Mouse (Mus musculus): Measurements from ENCODE around the gene Fam78a.
"Not testable (repeated sequence)": the region's sequence is repeated elsewhere in the genome, so short reads cannot be mapped to it uniquely, and the experiment has no call there.

Gene Fam78a

DNA sequence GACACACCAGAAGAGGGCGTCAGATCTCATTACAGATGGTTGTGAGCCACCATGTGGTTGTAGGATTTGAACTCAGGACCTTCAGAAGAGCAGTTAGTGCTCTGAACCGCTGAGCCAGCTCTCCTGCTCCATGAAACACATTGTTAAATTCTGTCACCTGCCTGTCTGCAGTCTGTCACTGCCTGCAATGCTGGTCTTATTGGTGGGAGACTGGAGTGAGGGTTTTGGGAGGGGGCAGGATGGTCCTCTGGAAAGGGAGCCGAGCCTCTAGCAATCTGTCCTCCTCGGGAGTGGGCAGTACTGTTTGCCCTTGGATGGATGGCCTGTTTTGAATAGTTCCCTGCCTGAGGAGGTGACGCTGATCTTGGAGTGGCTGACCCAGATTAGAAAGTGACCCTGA lies 40.8 kb downstream of the Fam78a start:
- ATAC-seq (ENCODE audit: low TSS enrichment): no peak

DNA sequence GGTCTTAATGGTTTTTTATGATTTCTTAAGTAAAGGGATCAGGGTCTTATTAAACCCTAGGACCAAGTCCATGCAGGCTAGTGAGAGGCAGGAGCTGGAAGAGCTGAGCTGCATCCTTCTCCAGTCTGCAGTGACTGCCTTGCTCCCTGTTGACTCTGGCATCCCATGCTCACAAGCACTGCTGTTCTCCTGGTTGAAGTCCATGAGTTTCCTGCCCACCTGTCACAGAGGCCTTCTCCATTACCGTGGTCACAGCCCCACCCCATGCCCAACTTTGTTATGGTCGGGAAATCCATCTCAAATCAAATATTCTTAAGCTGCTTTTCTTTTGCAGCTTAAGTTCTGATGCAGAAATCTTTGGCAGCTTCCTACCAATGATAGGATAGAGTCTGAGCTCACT lies 43.6 kb downstream of the Fam78a start:
- no peak for ATAC-seq (ENCODE audit: low TSS enrichment)

GRCm38 (mm10) chr2:32040646-32041045 lies 44.0 kb downstream of the Fam78a start:
- ATAC-seq (ENCODE audit: low TSS enrichment): not testable (repeated sequence)

- ATAC-seq (ENCODE audit: low TSS enrichment): peak; percentile 75
These were observed 46.0 kb downstream of the Fam78a start for GRCm38 (mm10) chr2:32038661-32039081.

GRCm38 (mm10) chr2:32037279-32037858 lies 47.3 kb downstream of the Fam78a start:
- ATAC-seq (ENCODE audit: low TSS enrichment): peak; percentile 52; the same call in 1 of the 2 replicates

DNA sequence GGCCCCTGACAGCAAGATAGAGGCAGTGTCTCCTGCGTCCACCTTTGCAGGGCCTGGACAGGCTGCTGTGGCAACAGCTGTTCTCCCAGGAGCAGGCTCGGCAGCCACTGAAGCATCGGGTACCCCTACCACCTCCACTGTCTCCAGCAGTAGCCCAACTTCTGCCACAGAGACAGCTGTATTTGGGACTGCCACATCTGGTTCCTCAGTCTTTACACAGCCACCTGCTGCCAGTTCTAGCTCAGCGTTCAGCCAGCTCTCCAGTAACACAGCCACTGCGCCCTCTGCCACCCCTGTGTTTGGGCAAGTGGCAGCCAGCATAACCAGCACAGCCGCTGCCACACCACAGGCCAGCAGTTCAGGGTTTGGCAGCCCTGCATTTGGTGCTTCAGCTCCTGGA lies 50.5 kb downstream of the Fam78a start:
- ATAC-seq (ENCODE audit: low TSS enrichment): no peak

DNA sequence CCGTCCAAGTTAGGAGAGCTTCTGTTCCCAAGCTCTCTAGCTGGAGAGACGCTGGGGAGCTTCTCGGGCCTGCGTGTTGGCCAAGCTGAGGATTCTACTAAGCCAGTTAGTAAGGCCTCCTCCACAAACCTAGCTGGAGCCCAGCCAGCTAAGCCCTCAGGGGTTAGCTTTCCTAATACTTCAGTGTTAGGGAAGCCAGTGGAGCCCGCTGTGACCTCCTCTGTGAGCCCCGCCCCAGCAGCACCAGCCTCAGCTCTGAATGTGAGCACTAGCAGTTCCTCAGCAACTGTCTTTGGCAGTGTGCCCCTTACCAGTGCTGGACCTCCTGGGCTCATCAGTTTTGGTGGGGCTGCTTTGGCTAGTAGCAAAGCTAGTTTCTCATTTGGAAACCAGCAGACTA lies 51.2 kb downstream of the Fam78a start:
- no peak for ATAC-seq (ENCODE audit: low TSS enrichment)

DNA sequence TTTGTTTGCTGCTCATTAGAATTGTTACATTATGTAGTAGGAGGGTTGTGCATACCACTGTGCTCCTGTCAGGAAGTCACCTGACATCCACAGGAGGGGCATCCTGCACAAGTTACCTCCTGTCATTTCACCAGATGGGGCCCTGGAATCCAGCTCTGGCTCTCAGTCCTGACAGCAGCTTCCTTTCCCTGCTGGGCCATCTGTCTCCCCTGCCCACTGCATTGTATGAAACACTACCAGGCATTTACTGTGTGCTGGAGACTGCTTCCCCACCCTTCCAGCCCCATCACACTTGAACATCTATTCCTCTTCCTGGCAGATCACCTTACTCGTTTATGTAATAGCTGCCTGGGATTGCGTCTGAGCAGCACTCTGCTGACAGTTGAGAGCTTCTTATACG lies 55.0 kb downstream of the Fam78a start:
- peak; percentile 80 for ATAC-seq (ENCODE audit: low TSS enrichment)

GRCm38 (mm10) chr2:32024372-32024771 lies 60.3 kb downstream of the Fam78a start:
- ATAC-seq (ENCODE audit: low TSS enrichment): no peak

GRCm38 (mm10) chr2:32020229-32020628 lies 64.4 kb downstream of the Fam78a start:
- no peak for ATAC-seq (ENCODE audit: low TSS enrichment)

DNA sequence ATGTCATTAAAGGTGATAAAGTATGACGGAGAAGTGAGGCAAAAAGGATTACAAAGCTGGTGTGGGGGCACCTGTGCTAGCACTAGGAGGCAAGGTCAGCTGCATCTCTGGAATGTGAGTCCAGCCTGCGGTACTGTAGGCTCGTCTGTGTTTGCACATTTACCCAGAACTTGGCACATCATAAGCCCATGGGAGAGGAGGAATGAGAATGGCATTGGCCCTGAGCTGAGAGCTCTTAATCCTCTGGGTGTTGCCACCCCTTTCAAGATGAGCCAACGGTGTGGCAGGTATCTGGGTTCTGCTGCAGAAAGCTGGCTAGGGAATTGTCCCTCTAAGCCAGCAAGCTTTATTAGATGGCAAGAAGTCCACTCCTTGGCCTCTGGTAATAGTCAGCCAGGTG lies 65.0 kb downstream of the Fam78a start:
- no peak for ATAC-seq (ENCODE audit: low TSS enrichment)

DNA sequence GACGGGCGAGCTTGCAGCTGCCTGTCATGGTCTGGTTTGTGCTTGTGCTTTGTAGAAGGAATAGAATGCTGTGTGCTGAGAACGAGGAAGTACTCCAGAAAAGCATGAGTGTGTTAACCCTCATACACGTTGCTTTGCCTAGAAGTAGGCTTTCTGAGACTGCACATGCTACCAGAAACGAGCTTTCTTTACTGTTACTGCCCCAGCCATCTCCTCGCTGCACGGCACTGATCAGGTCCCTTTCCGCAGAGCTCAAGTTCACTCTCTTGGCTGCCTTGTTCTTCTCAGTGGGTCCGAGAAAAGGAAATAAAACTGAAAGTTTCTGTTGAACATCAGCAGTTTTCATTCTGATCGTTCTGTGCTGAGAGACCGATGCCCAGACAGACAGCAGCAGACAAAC lies 75.9 kb downstream of the Fam78a start:
- ATAC-seq (ENCODE audit: low TSS enrichment): no peak

DNA sequence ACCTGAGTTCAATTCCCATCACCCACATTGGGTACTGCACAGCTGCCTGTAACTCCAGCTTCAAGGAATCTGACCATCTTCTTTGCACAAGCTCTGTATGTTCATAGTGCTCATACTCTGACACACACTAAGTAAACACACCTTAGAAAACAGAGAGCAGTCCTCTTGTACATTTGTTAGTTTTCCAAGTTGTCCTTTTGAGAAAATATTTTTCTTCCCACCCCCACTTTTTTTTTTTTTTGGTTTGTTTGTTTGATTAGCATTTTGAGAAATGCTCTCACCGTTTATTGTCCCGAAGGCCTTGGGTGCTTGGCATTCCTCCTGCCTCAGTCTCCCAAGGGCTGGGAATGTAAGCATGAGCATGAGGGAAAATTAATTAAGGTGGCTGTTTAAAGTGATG lies 76.3 kb downstream of the Fam78a start:
- no peak for ATAC-seq (ENCODE audit: low TSS enrichment)

All from frontal cortex, adult (tissue).